Mouse (Mus musculus) embryonic fibroblast, embryonic 13.5 days (primary cell): ENCODE results near the gene Pgm3. TPM values are rescaled to one million over a fixed set of nuclear protein-coding genes. Genes with fewer than 3 reads are reported as not detected.
"Not testable (repeated sequence)": the region's sequence is repeated elsewhere in the genome, so short reads cannot be mapped to it uniquely, and the experiment has no call there.

Experiments used
- H3K27ac ChIP-seq: 2 replicates; pipeline ENCODE4 v1.5.1; 2012; ENCODE audit warnings: low read length, control low read depth, inconsistent platforms; ENCODE audit not compliant: insufficient read depth
- H3K4me1 ChIP-seq: 2 replicates; pipeline ENCODE4 v1.6.1; 2011; ENCODE audit warnings: low read length; ENCODE audit not compliant: control insufficient read depth, insufficient read depth
- H3K4me3 ChIP-seq: 2 replicates; pipeline ENCODE4 v1.5.1; 2011; ENCODE audit warnings: mild to moderate bottlenecking, control low read depth, low read length; ENCODE audit not compliant: insufficient read depth
- CTCF ChIP-seq: IDR thresholded peaks from 2 replicates; pipeline ENCODE4 v1.5.1; 2011; ENCODE audit warnings: mild to moderate bottlenecking, control low read depth, low read length, moderate library complexity, borderline replicate concordance; ENCODE audit not compliant: insufficient read depth
- POLR2A ChIP-seq: IDR thresholded peaks from 2 replicates; pipeline ENCODE4 v1.6.1; 2011; ENCODE audit warnings: low read depth, mild to moderate bottlenecking, control low read depth, low read length, moderate library complexity
- polyA plus RNA-seq: library from polyadenylated mRNA; stranded (reverse); fragments of >200 nt; gene quantifications from 2 replicates; pipeline ENCODE4 v1.2.4, GENCODE M21; 2011; ENCODE audit warnings: low read depth; ENCODE audit not compliant: missing spikeins, insufficient read length

The Pgm3 gene
- polyA plus RNA-seq = 27.6 and 30.8 TPM in 2 replicates

DNA sequence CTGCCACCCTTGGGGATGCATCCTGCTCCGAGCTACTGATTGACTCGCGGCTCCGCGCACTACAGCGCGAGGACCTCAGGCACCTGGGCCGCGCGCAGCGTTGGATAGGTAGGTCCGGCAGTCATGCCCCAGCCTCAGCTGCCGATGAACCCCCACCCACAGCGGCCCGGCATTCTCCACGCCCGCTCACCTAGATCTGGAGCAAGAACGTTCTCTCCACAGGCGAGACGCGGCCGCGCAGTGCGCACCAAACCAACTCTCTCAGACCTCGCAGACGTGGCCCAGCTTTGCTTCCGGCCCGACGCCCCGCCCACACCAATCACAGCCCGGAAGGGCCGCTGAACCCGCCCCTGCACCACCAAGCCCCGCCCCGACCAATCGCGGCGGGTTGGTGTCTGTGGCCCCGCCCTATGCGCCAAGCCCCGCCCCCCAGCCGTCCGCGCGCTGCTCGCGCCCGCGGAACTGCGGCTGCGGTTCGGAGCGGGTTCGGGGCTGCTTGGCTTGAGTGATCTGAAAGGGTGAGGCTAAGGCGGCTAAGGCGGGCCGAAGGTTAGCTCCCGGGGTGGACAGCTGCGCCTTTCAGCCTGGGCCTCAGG is at the start of gene Pgm3, which contains the start of gene Rwdd2a:
Gene Pgm3 (minus strand): TSS at position 303 of the 596 bp plus-strand sequence.
Gene Rwdd2a (plus strand): TSS at position 452 of the 596 bp plus-strand sequence.
- Histone ChIP-seq H3K4me3 (peak within 1 kb of the TSS; percentile 84), H3K27ac (peak within 1 kb of the TSS; percentile 29), H3K4me1 (no peaks in the 10 kb centered on the region; the same call in 1 of the 2 replicates)
- TF ChIP-seq CTCF (no peak), POLR2A (peak; percentile 97)

GRCm38 (mm10) chr9:86619341-86620139 is 47.9 kb upstream of the Pgm3 start:
- Histone ChIP-seq H3K4me1 (peaks cover 14% of the 10 kb centered on the region), H3K4me3 (no peak overlapping the region), H3K27ac (no peak overlapping the region)
- TF ChIP-seq CTCF = no peak
- no peak for TF ChIP-seq POLR2A

DNA sequence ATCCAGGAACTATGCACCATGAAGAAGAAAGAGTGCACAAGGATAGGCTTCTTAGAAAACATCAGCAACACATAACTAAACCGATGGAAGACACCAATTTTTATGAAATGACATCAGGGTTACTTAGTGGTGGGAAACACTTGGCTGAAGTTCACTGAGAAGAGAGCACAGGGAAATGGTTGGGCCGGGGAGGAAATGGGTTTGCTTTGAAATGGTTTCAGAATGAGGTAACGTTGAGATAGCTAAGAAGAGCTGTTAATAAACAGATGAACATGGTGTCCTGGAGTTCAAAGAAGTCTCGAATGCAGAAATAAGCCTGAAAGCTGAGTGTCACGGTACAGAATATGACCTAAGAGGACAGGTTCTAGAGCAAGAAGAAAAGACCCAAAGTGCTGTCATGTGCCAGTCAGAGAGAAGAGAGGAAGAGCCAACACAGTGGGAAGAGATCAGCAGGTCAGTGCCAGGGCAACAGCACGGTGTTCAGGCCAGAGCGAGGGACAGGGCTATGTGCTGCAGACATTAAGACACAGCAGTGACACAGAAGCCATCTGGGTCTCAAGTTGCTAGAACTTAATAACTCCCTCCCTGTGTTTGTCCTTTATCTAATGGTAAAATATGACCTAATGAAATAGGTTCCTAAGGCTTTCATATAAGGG is 46.3 kb upstream of the Pgm3 start:
- H3K27ac ChIP-seq = no peak overlapping the region
- H3K4me3 ChIP-seq = no peak overlapping the region
- peaks cover 9% of the 10 kb centered on the region for H3K4me1 ChIP-seq
- TF ChIP-seq CTCF = no peak
- TF ChIP-seq POLR2A = no peak

GRCm38 (mm10) chr9:86615765-86616164 is 44.1 kb upstream of the Pgm3 start:
- no peak overlapping the region for H3K4me3 ChIP-seq
- peaks cover 9% of the 10 kb centered on the region for H3K4me1 ChIP-seq

DNA sequence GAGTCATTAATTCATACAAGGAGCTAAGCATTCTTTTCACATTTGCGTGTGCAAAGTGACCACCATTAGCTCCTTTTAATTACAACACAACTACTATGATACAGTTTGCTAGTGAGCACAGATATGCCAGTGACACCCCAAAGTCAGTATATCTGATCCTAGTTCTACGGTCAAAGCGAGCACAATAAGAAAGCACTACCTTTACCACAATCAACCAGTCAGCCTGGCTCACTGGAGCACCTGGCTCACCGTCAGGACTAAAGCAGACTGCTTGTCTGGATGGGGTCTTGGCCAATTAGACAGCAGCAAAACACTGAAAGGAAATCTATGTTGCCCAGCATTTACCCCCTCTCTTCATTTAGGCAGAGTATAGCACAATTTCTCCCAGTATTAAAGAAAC is 40.4 kb upstream of the Pgm3 start:
- Histone ChIP-seq H3K4me1 (no peaks in the 10 kb centered on the region), H3K27ac (no peak overlapping the region), H3K4me3 (no peak overlapping the region)
- TF ChIP-seq CTCF (no peak), POLR2A (no peak)

More at GRCm38 (mm10) chr9:86615765-86616164, 44.1 kb upstream of the Pgm3 start:
- no peak overlapping the region for H3K27ac ChIP-seq
- TF ChIP-seq POLR2A (no peak), CTCF (no peak)

- no peaks in the 10 kb centered on the region for H3K4me1 ChIP-seq
- TF ChIP-seq CTCF (no peak), POLR2A (no peak)
- no peak overlapping the region for H3K4me3 ChIP-seq
- H3K27ac ChIP-seq = peak overlapping the region; percentile 67
These were observed 34.1 kb upstream of the Pgm3 start for GRCm38 (mm10) chr9:86605776-86606175.

DNA sequence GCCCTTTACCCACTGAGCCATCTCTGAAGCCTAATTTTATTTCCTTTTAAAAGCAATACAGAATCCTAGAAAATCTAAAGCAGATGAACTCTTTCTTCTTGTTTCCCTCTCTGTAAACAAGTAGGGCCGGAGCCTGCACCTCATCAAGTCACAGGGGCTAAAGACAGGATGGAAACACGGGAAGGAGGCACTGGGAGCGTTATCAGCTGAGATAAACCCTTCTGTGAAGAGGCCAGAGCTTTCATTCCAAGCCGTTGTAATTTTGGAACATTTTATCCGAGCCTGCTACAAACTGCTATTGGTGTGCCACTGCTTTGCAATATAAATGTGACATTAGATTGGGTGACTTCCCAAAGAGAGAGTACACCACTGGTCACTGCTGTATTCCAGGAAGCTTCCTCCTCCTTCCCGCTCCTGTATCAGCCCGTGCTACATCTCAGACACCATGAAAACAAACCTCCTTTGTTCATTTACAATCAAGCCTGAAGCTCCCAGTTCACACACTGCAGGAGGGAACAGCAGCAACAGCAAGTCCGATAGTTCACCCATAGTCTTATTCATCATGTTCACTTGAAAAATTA is 28.2 kb upstream of the Pgm3 start:
- TF ChIP-seq CTCF = no peak
- no peak for TF ChIP-seq POLR2A
- no peak overlapping the region for H3K4me3 ChIP-seq
- no peaks in the 10 kb centered on the region for H3K4me1 ChIP-seq
- no peak overlapping the region for H3K27ac ChIP-seq

DNA sequence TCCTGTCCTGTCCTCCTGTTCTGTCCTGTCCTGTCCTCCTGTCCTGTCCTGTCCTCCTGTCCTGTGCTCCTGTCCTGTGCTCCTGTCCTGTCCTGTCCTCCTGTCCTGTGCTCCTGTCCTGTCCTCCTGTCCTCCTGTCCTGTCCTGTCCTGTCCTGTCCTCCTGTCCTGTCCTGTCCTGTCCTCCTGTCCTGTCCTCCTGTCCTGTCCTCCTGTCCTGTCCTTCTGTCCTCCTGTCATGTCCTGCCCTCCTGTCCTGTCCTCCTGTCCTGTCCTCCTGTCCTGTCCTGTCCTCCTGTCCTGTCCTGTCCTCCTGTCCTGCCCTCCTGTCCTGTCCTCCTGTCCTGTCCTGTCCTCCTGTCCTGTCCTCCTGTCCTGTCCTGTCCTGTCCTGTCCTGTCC is 25.3 kb upstream of the Pgm3 start:
- H3K27ac ChIP-seq, H3K4me3 ChIP-seq, H3K4me1 ChIP-seq: not testable (repeated sequence)

- not testable (repeated sequence) for H3K27ac ChIP-seq, H3K4me1 ChIP-seq, H3K4me3 ChIP-seq
These were observed 22.7 kb upstream of the Pgm3 start for GRCm38 (mm10) chr9:86594357-86594767.
